Mouse (Mus musculus): ENCODE measurements around the gene Slc4a1. TPM values are rescaled to one million over a fixed set of nuclear protein-coding genes. Genes with fewer than 3 reads are reported as not detected.
A peak's percentile ranks its signal among the peaks of the same experiment; 100 is the strongest.

Slc4a1 gene
- polyA plus RNA-seq, 2 experiments from 2014 or later, result not detected

DNA sequence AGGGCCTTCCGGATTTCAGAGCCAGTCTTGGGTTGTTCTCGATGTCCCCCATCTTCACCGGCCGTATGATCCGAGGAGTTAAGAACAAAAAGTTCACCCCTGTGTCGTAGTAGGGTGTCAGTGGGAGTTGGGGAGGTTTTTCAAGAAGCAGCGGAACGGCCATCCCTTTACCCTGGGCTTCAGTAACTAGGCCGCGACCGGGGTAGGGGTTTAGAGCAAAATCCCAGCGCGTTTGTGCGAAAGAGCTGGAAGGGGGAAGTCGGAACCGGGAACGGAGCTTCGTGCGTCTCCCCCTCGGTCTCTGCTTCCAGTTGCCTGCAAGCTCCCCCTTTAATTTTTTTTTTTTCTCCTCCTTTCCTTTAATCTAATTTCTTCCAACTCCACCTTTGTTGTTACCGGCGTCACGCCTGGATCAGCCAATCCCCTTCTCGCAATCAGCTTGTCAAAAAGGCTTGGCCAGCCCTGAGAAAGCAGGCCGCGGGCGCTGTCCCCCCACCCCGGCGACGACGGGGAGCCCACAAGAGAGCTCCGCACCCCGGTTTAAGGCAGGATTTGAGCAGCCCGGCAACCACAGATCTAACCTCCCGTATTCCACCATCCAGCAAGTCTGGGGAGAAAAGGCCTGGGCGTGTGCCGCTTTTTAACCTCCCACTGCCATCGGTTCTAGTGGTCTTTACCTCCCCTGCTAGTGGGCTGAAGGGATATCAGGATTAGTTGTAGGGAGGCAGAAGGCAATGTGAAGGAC, 45.9 kb downstream of the Slc4a1 start:
- peak; percentile 34 for ATAC-seq

- ATAC-seq, result peak; percentile 38
These were observed 46.6 kb downstream of the Slc4a1 start, which contains the start of gene Ubtf for GRCm38 (mm10) chr11:102319410-102319792. Gene Ubtf (minus strand): TSS chr11:102319742.

GRCm38 (mm10) chr11:102318576-102319409, 47.2 kb downstream of the Slc4a1 start:
- peak; percentile 8 for ATAC-seq

GRCm38 (mm10) chr11:102317901-102318575, 48.0 kb downstream of the Slc4a1 start:
- peak; percentile 4 for ATAC-seq

DNA sequence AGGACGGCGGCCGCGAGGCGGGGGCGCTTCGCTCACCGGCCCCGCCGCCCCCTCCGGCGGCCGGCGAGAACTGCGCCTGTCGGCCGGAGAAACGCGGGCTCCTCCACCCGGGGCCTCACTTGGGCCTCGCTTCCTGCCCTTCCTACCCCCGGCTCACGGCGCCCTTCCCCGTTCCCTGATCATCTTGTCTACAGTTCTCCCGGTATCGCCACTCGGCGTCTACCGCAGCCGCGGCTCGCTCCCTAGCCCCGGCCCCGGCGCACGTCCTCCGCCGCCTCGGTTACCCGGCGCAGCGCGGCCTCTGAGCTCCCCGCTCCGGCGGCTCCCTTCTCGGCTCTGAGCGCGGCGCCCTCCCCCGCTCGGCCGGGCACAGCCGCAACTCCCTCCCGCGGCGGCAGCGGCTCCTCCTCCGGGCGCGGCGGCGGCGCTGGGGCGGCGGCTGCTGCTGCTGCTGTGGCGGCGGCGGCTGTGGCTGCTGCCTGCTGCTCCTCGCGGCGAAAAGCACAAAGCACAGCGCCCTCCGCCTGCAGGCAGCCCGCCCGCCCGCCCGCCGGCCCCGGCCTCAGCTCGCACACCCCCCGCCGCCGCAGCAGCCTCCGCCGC, 48.6 kb downstream of the Slc4a1 start:
- ATAC-seq, result peak; percentile 26

GRCm38 (mm10) chr11:102316572-102317297, 49.3 kb downstream of the Slc4a1 start:
- ATAC-seq, result peak; percentile 42

- ATAC-seq, result no peak
These were observed 50.1 kb downstream of the Slc4a1 start for GRCm38 (mm10) chr11:102315690-102316571.

DNA sequence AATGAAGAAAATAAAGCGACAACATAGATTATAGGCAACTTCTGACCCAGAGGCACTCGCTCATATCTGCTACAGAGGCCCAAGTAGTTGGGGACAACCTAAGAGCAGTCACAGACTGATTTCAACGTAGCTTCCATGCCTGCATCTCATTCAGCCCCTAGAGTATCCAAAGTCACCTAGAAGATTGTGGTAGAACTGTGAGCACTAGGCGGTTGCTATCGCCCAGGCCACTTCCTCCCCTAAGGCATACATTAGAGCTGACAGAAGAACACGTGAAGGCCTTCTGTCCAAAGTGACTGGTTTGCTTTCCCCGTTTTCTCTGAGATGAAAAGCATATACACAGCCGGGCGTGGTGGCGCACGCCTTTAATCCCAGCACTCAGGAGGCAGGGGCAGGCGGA, 51.7 kb downstream of the Slc4a1 start:
- no peak for ATAC-seq

- ATAC-seq, result no peak
These were observed 53.4 kb downstream of the Slc4a1 start for GRCm38 (mm10) chr11:102312586-102312985.

- no peak for ATAC-seq
These were observed 54.0 kb downstream of the Slc4a1 start for GRCm38 (mm10) chr11:102311966-102312365.

- ATAC-seq, result no peak
These were observed 55.0 kb downstream of the Slc4a1 start for GRCm38 (mm10) chr11:102310768-102311695.

- ATAC-seq, result no peak
These were observed 56.0 kb downstream of the Slc4a1 start for GRCm38 (mm10) chr11:102309821-102310617.

DNA sequence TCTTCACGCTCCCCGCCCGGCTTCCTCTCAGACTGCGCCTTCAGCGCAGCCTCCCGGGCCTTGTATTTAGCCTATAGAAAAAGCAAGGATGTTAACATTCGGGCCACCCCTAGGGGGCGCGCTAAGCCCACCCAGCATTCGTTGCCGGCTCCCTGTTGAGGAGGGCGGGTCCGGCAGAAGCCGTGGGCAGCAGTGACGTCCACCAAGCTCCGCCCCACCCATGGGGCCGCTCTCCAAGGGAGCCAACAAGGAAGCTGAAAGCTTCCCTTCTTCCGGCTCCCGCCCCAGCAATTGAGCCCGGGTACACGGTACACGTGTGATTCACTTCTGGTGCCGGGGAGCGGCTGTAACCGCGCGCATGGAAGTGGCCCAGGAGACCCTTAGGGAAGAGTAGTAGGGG, 57.0 kb downstream of the Slc4a1 start:
- ATAC-seq, result peak; percentile 98

- ATAC-seq, result no peak
These were observed 57.9 kb downstream of the Slc4a1 start for GRCm38 (mm10) chr11:102308104-102308503.

DNA sequence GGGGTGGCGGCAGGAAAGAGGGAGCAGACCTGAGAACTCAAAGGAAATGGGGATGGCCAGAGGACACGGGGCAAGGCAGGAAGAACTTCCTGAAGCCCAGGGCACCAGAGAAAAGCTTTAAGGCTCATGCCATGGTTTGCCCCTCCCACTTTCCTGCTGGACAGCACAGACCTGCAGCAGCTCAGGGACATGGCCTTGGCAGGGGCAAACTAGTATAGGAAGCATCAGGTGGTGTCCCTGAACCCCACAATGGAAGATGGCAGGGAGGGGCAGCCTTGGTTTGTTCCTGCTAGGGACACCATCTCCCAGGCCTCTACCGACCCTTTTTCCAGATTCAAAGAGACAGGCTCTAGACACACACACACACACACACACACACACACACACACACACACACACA, 60.6 kb downstream of the Slc4a1 start:
- no peak for ATAC-seq

- ATAC-seq, result no peak
These were observed 61.9 kb downstream of the Slc4a1 start for GRCm38 (mm10) chr11:102304141-102304540.

DNA sequence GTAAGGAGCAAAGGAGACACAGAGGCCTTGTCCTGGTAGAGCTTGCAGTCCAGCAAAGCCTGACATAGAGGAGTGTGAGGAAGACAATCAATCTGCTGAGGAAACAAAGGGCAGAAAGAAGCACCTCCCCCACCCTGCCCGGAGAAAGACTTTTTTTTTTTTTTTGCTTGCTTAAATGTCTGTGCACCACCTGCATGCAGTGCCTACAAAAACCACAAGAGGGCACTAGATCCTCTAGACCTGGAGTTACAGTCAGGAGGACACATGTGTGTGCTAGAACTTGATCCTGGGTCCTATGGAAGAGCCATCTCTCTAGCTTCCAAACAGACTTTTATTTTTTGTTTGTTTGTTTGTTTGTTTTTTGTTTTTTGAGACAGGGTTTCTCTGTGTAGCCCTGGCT, 66.2 kb downstream of the Slc4a1 start:
- ATAC-seq, result no peak

Measured in CD4-positive, CD25-positive, alpha-beta regulatory T cell, adult 4 months (primary cell).